Mouse (Mus musculus) liver, postnatal 0 days (tissue): ENCODE results near the gene Qk.

ENCODE experiments used
- CTCF ChIP-seq: sonication (generic); IDR thresholded peaks from 2 replicates; pipeline ENCODE4 v1.5.1; 2016; ENCODE audit warnings: antibody characterized with exemption, low read depth
- EP300 ChIP-seq: IDR thresholded peaks from 2 replicates; pipeline ENCODE4 v1.6.1; 2016; ENCODE audit warnings: antibody characterized with exemption, low read depth, mild to moderate bottlenecking

- TF ChIP-seq CTCF (no peak), EP300 (no peak)
Measured at GRCm38 (mm10) chr17:10316446-10316845, 3.2 kb downstream of the Qk start.
